Mouse (Mus musculus) small intestine, adult 2 months (tissue): ENCODE data around the gene Gm6993.

Experiments used
- CTCF ChIP-seq: fragments of 200-500 bp; IDR thresholded peaks from 2 replicates; pipeline ENCODE4 v1.5.1; 2012; ENCODE audit warnings: low read depth, mild to moderate bottlenecking, control low read depth, inconsistent platforms, low read length, moderate library complexity, mixed read lengths; ENCODE audit not compliant: insufficient replicate concordance, insufficient read length; ENCODE audit errors: extremely low read depth
- POLR2A ChIP-seq: fragments of 200-500 bp; IDR thresholded peaks from 2 replicates; pipeline ENCODE4 v1.6.1; 2012; ENCODE audit warnings: low read depth, mild to moderate bottlenecking, control low read depth, inconsistent platforms, low read length, moderate library complexity

DNA sequence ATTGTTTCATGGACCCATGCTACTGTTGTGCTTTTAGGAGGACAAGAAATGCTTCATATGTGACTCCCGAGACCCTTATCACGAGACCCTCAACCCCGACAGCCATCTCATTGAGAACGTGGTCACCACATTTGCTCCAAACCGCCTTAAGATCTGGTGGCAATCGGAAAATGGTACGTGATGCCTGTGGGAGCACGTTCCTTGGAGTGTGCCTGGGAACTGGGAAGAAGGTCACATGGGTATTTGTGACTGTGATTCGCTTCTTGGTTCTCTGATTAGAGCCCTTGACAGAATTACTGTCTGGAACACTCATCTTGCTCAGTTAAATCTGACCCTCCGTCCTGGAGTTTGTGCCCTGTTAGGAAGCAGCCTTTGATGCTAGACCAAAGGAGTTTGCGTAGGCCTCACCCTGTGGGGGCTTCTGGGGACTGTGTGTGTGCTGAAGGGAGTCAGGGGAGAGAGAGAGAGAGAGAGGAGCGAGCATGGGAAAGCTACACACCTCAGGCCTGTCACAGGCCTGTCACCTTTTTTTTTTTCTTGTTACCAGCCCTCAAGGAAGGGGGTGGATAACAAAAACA is 28.5 kb downstream of the Gm6993 start:
- TF ChIP-seq CTCF (no peak), POLR2A (no peak)
